Mouse (Mus musculus): Measurements from ENCODE around the gene Slc5a5. TPM values are rescaled to one million over a fixed set of nuclear protein-coding genes. Genes with fewer than 3 reads are reported as not detected.

Slc5a5 gene
- polyA plus RNA-seq, 1 experiment = 16.0 TPM

- TF ChIP-seq CTCF (IDR thresholded peaks at IDR 0.05; ENCODE audit: extremely low read depth, insufficient read depth, low read length) (no peak), POLR2A (IDR thresholded peaks at IDR 0.05; ENCODE audit: extremely low read depth, insufficient read depth, low read length) (no peak)
- Histone ChIP-seq H3K4me3 (ENCODE audit: insufficient read depth, low read length) (no peak overlapping the region), H3K27ac (ENCODE audit: insufficient read depth, low read length) (no peak overlapping the region), H3K4me1 (ENCODE audit: control insufficient read depth, insufficient read depth, low read length) (no peaks in the 10 kb centered on the region)
Observed at GRCm38 (mm10) chr8:70850947-70851346, 41.6 kb downstream of the Slc5a5 start.

DNA sequence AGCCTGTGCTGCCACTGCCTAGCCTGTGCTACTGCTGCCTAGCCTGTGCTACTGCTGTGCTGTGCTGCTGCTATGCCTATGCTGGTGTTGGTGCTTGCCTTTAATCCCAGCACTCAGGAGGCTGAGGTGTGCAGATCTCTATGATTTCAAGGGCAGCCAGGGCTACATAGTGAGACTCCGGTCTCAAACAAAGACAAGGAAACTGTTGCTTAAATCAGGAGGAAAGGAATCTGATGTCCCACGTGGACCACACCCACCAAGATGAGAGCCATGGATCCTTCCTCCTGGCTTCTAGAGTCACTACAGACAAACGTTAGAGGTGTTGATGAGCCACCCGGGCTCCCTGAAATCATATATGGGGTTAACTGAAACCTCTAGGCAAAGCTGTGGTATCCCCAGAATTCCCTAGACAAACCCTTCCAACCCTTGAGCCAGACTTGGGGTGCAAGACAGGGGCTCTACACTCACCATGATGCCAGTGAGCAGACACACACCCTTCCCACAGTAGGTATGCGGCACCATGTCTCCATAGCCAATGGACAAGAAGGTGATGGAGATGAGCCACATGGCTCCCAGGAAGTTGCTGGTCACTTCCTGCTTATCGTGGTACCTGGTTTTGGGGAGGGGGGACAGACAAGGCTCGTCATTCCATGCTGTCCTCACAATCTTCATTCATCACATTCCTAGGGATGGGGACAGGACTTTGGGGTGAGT is 42.3 kb downstream of the Slc5a5 start:
- H3K4me3 ChIP-seq (ENCODE audit: insufficient read depth, low read length) = no peak overlapping the region
- TF ChIP-seq POLR2A (IDR thresholded peaks at IDR 0.05; ENCODE audit: extremely low read depth, insufficient read depth, low read length) (no peak), CTCF (IDR thresholded peaks at IDR 0.05; ENCODE audit: extremely low read depth, insufficient read depth, low read length) (no peak)
- H3K4me1 ChIP-seq (ENCODE audit: control insufficient read depth, insufficient read depth, low read length) = no peaks in the 10 kb centered on the region
- H3K27ac ChIP-seq (ENCODE audit: insufficient read depth, low read length) = no peak overlapping the region

DNA sequence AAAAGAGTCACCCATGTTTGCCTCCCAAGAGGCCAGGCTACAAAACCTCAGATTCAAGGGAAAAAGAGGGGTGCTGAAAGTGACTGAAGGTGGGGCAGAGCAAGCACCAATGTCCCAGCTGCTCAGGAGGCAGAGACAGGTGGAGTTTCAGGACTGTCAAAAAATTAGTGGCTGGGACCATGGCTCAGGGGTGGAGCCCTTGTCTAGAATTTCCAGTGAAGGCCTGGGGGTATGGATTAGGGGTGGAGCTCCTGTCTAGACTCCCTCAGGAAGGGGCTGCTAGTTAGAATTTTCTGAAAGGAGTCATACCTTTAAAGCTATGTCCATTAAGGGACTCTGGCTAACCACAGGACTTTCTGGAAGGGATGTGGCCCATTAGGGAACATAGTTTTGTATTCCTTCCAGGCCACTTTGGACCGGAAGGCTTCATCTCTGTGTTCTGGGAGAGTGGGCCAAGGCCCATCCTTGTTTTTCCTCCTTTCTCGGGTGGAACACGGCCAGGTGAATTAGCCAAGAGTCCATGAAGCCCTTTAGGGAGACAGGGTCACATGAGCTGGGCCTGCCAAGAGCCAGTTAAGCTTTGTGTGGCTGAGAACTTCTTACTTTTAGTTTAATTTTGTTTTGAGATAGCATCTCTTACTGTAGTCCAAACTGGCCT is 43.1 kb downstream of the Slc5a5 start:
- no peak for TF ChIP-seq CTCF (IDR thresholded peaks at IDR 0.05; ENCODE audit: extremely low read depth, insufficient read depth, low read length)
- no peak for TF ChIP-seq POLR2A (IDR thresholded peaks at IDR 0.05; ENCODE audit: extremely low read depth, insufficient read depth, low read length)
- Histone ChIP-seq H3K27ac (ENCODE audit: insufficient read depth, low read length) (no peak overlapping the region), H3K4me3 (ENCODE audit: insufficient read depth, low read length) (no peak overlapping the region), H3K4me1 (ENCODE audit: control insufficient read depth, insufficient read depth, low read length) (no peaks in the 10 kb centered on the region)

GRCm38 (mm10) chr8:70846371-70847154 is 46.0 kb downstream of the Slc5a5 start:
- Histone ChIP-seq H3K4me3 (ENCODE audit: insufficient read depth, low read length) (no peak overlapping the region), H3K4me1 (ENCODE audit: control insufficient read depth, insufficient read depth, low read length) (no peaks in the 10 kb centered on the region), H3K27ac (ENCODE audit: insufficient read depth, low read length) (no peak overlapping the region)
- TF ChIP-seq CTCF (IDR thresholded peaks at IDR 0.05; ENCODE audit: extremely low read depth, insufficient read depth, low read length) (no peak), POLR2A (IDR thresholded peaks at IDR 0.05; ENCODE audit: extremely low read depth, insufficient read depth, low read length) (no peak)

GRCm38 (mm10) chr8:70845108-70845507 is 47.4 kb downstream of the Slc5a5 start:
- Histone ChIP-seq H3K4me3 (ENCODE audit: insufficient read depth, low read length) (no peak overlapping the region), H3K27ac (ENCODE audit: insufficient read depth, low read length) (no peak overlapping the region), H3K4me1 (ENCODE audit: control insufficient read depth, insufficient read depth, low read length) (no peaks in the 10 kb centered on the region)
- no peak for TF ChIP-seq POLR2A (IDR thresholded peaks at IDR 0.05; ENCODE audit: extremely low read depth, insufficient read depth, low read length)
- TF ChIP-seq CTCF (IDR thresholded peaks at IDR 0.05; ENCODE audit: extremely low read depth, insufficient read depth, low read length) = no peak

GRCm38 (mm10) chr8:70844523-70844922 is 48.0 kb downstream of the Slc5a5 start:
- Histone ChIP-seq H3K4me1 (ENCODE audit: control insufficient read depth, insufficient read depth, low read length) (no peaks in the 10 kb centered on the region), H3K4me3 (ENCODE audit: insufficient read depth, low read length) (no peak overlapping the region), H3K27ac (ENCODE audit: insufficient read depth, low read length) (no peak overlapping the region)
- TF ChIP-seq CTCF (IDR thresholded peaks at IDR 0.05; ENCODE audit: extremely low read depth, insufficient read depth, low read length) = peak; percentile 78
- no peak for TF ChIP-seq POLR2A (IDR thresholded peaks at IDR 0.05; ENCODE audit: extremely low read depth, insufficient read depth, low read length)

- H3K27ac ChIP-seq (ENCODE audit: insufficient read depth, low read length) = no peak overlapping the region
- no peak for TF ChIP-seq POLR2A (IDR thresholded peaks at IDR 0.05; ENCODE audit: extremely low read depth, insufficient read depth, low read length)
- TF ChIP-seq CTCF (IDR thresholded peaks at IDR 0.05; ENCODE audit: extremely low read depth, insufficient read depth, low read length) = no peak
- no peaks in the 10 kb centered on the region for H3K4me1 ChIP-seq (ENCODE audit: control insufficient read depth, insufficient read depth, low read length)
- no peak overlapping the region for H3K4me3 ChIP-seq (ENCODE audit: insufficient read depth, low read length)
Observed at GRCm38 (mm10) chr8:70843941-70844340, 48.6 kb downstream of the Slc5a5 start.

- TF ChIP-seq CTCF (IDR thresholded peaks at IDR 0.05; ENCODE audit: extremely low read depth, insufficient read depth, low read length) (no peak), POLR2A (IDR thresholded peaks at IDR 0.05; ENCODE audit: extremely low read depth, insufficient read depth, low read length) (no peak)
- no peak overlapping the region for H3K27ac ChIP-seq (ENCODE audit: insufficient read depth, low read length)
- no peak overlapping the region for H3K4me3 ChIP-seq (ENCODE audit: insufficient read depth, low read length)
- peaks cover 2% of the 10 kb centered on the region; the same call in 1 of the 2 replicates for H3K4me1 ChIP-seq (ENCODE audit: control insufficient read depth, insufficient read depth, low read length)
Observed at GRCm38 (mm10) chr8:70843214-70843773, 49.3 kb downstream of the Slc5a5 start.

- Histone ChIP-seq H3K4me3 (ENCODE audit: insufficient read depth, low read length) (no peak overlapping the region), H3K4me1 (ENCODE audit: control insufficient read depth, insufficient read depth, low read length) (peaks cover 2% of the 10 kb centered on the region; the same call in 1 of the 2 replicates)
Observed at GRCm38 (mm10) chr8:70842484-70842883, 50.1 kb downstream of the Slc5a5 start.

More at GRCm38 (mm10) chr8:70842484-70842883, 50.1 kb downstream of the Slc5a5 start:
- TF ChIP-seq POLR2A (IDR thresholded peaks at IDR 0.05; ENCODE audit: extremely low read depth, insufficient read depth, low read length) = no peak
- no peak for TF ChIP-seq CTCF (IDR thresholded peaks at IDR 0.05; ENCODE audit: extremely low read depth, insufficient read depth, low read length)
- H3K27ac ChIP-seq (ENCODE audit: insufficient read depth, low read length) = no peak overlapping the region

Data from cortical plate, adult 2 months (tissue).